Mouse (Mus musculus): ENCODE measurements around the gene Dcbld2. TPM values are rescaled to one million over a fixed set of nuclear protein-coding genes. Genes with fewer than 3 reads are reported as not detected.

Gene Dcbld2
- total RNA-seq, 2 experiments from 2014 or later, result 10.5 to 14.7 TPM

GRCm38 (mm10) chr16:58496791-58497190, 88.5 kb downstream of the Dcbld2 start:
- no peak for DNase-seq

- no peak for DNase-seq
These were observed 89.9 kb downstream of the Dcbld2 start for GRCm38 (mm10) chr16:58497886-58498713.

GRCm38 (mm10) chr16:58499172-58499584, 90.9 kb downstream of the Dcbld2 start:
- DNase-seq, result no peak

GRCm38 (mm10) chr16:58499650-58500049, 91.4 kb downstream of the Dcbld2 start:
- DNase-seq, result no peak

GRCm38 (mm10) chr16:58501760-58502301, 93.6 kb downstream of the Dcbld2 start:
- DNase-seq, result no peak

GRCm38 (mm10) chr16:58502566-58502965, 94.3 kb downstream of the Dcbld2 start:
- DNase-seq, result no peak

- no peak for DNase-seq
These were observed 96.7 kb downstream of the Dcbld2 start for GRCm38 (mm10) chr16:58504945-58505344.

GRCm38 (mm10) chr16:58512181-58512761, 104.0 kb downstream of the Dcbld2 start:
- no peak for DNase-seq

GRCm38 (mm10) chr16:58512887-58513286, 104.6 kb downstream of the Dcbld2 start:
- no peak for DNase-seq

- DNase-seq, result no peak
These were observed 105.5 kb downstream of the Dcbld2 start for GRCm38 (mm10) chr16:58513755-58514154.

- no peak for DNase-seq
These were observed 106.3 kb downstream of the Dcbld2 start for GRCm38 (mm10) chr16:58514565-58514964.

- DNase-seq, result no peak
These were observed 107.9 kb downstream of the Dcbld2 start for GRCm38 (mm10) chr16:58516161-58516560.

GRCm38 (mm10) chr16:58516960-58517798, 108.9 kb downstream of the Dcbld2 start:
- DNase-seq, result no peak

Other genes with a start within 250 kb of the Dcbld2 start
- 10 to 100 TPM; 37.3 to 40.5 TPM for gene St3gal6, start 115.8 kb downstream of the Dcbld2 start, total RNA-seq (2021)
- gene Gm813, start 208.5 kb downstream of the Dcbld2 start, total RNA-seq (2021), result not detected
- not detected for gene E330017A01Rik, start 230.3 kb downstream of the Dcbld2 start, total RNA-seq (2021)